Mouse (Mus musculus) large intestine, adult 2 months (tissue): ENCODE results near the gene Chmp3. TPM values are rescaled to one million over a fixed set of nuclear protein-coding genes. Genes with fewer than 3 reads are reported as not detected.

ENCODE experiments used
- DNase-seq: peaks from one replicate; pipeline ENCODE4 v3.0.0-alpha.2; 2012; ENCODE audit warnings: low read depth, low spot score
- WGBS: fragments of 180-500 bp; shearing (Covaris S2); methylation state at CpG from one replicate; pipeline ENCODE4 v1.1.7; 2018; 5-methylcytosine and 5-hydroxymethylcytosine counted together
- polyA plus RNA-seq: library from polyadenylated mRNA; depleted of rRNA; stranded (reverse); fragments of >200 nt; gene quantifications from 2 replicates; pipeline ENCODE4 v1.2.3, GENCODE M21; 2012; rRNA removed

Chmp3 gene
- polyA plus RNA-seq, 1 experiment, result 41.6 TPM

- no peak for DNase-seq
- 96% methylated on average over 4 of the region's 4 CpGs for WGBS
Measured at GRCm38 (mm10) chr6:71590154-71590553, 46.6 kb downstream of the Chmp3 start.

GRCm38 (mm10) chr6:71607756-71608155, 64.2 kb downstream of the Chmp3 start:
- no peak for DNase-seq
- 84% methylated on average over 3 of the region's 3 CpGs for WGBS

DNA sequence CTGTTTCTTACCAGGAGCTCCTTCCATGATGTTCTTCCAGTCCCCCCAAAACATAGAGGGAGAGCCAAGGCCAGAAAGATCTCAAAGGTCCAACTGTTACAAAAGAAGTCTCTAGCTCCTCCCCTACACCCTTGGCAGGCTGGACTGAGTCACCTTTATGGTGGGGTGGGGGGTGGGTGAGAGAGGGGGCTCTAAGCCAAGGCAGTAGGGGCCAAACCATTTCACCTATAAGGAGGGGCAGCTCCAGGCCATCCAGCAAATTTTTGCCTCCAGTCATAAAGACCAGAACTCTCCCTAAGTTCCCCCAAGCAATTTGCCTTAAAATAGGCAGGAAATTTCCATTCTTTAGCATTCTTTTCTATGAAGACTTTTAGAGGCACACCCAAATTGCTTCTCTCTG, 65.4 kb downstream of the Chmp3 start:
- no peak for DNase-seq

GRCm38 (mm10) chr6:71609968-71610367, 66.4 kb downstream of the Chmp3 start:
- no peak for DNase-seq
- 88% methylated on average over 7 of the region's 7 CpGs for WGBS

DNA sequence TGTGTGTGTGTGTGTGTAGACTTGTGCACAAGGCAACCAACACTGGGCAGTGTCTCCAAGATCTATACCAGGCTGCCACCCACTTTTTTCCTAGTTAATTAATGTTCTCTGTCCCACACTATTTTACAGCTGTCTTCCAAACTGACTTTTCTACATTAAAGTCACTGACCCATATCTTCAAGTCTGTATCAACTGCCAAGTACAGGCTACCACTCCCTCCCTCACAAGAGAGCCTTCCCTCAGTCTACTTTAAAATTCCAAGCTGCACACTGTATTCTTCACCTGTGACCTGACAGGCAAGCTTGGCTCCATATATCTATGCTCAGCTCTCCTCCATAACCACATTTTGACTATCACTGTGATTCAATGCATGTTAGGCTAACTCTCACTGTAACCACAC, 69.6 kb downstream of the Chmp3 start:
- no peak for DNase-seq

DNA sequence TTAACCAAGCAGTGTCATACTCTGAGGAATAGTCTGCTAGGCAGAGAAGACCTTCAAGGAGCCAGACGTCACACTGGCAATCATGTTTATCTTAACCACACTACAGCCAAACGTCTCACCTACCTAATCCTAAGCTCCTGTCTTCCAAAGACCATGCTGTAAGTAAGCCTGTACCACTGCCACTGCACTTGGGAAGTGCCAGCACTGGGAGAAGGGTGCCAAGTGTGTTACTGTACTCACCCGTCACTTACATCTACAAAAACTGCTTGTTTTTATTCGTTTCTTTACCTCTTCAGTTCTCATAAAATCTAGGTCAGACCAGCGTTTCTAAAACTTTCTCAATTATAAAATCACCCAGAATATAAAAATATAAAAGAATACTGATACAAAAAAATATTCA, 73.4 kb downstream of the Chmp3 start:
- WGBS, result 64% methylated on average over 5 of the region's 5 CpGs
- DNase-seq, result no peak

GRCm38 (mm10) chr6:71621551-71621950, 78.0 kb downstream of the Chmp3 start:
- DNase-seq, result no peak
- 38% methylated on average over 5 of the region's 5 CpGs for WGBS

DNA sequence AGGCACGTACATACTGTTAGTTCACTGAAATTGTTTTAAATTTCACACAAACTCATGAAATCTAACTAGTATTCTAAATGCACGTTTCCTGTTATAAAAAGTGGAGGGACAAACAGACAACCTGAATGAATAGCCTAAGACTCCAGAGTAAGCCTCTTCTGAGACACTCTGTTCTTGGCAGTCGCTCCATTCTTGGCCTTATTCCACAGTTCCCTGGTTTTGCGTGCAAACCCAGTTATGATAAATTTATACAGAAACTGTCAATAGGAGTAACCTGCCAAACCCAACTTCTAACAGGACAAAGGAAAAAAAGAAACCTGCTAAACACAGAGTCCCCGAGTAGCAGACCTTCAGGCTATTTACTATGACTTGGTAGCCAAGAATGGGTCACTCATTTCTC, 78.4 kb downstream of the Chmp3 start:
- WGBS, result 32% methylated on average over 5 of the region's 5 CpGs

DNA sequence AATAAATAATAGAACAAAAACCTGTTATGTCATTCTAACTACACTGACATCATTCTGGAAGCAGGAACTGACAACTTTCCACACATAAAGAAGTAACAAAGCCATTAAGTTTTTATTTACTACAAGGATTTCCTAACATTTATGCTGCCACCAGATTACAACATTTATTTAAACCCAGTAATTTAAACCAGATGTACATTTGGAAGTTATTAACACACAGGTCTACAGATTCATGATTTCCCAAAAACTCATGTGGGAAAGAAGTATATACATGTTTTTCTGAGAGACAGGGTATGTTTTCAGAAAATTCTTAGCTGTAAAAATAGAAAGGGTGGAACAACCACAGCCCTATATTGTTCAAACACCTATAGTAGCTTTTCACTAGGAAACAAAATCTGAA, 81.1 kb downstream of the Chmp3 start:
- DNase-seq, result no peak

More for the DNA sequence above, 78.4 kb downstream of the Chmp3 start:
- DNase-seq, result no peak

- WGBS, result 88% methylated on average over 2 of the region's 2 CpGs
- DNase-seq, result no peak
Measured at GRCm38 (mm10) chr6:71625984-71626383, 82.4 kb downstream of the Chmp3 start.

GRCm38 (mm10) chr6:71627325-71627724, 83.7 kb downstream of the Chmp3 start:
- no peak for DNase-seq

- WGBS, result 4% methylated on average over 2 of the region's 2 CpGs
Measured at GRCm38 (mm10) chr6:71631196-71631595, 87.6 kb downstream of the Chmp3 start.

DNA sequence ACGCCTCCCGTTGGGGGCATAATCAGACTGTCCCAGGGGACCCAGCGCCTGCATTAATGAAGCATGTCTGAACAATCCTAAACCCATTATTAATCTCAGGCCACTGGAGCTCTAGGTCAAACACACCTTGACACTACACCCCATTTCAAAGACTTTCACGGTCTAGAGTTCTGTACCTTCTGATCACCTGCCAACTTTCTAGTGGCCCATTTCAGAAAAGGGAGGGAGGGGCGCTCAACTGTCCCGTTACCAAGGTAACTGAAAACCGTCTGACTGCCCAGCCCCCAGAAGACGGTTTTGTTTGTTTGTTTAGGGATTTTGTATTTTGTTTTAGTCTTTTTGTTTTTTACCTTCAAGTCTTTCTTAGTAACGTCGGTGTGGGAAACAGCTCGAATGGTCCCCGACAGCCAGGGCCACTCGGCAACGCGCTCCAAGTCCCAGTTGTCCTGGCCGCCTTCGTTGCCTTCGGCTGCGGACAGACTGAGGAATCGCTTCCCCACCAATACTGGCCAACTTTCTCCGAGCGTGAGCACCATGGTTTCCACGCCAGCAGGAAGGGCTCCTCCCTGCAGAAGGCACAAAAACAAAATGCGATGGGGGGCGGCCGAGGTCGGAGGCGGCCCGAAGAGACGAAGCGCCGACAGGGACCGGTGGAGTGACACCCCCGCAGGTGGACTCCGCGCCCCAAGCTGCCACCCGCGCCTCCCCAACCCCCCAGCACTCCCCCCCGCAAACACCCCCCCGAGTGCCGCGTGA, 88.3 kb downstream of the Chmp3 start:
- DNase-seq, result no peak
- 3% methylated on average over 42 of the region's 42 CpGs for WGBS

More at GRCm38 (mm10) chr6:71631196-71631595, 87.6 kb downstream of the Chmp3 start:
- DNase-seq, result no peak

Other genes starting within 250 kb of the Chmp3 start
- 0.05 and 0.17 TPM in 2 replicates for gene Smyd1, start 221.6 kb upstream of the Chmp3 start, polyA plus RNA-seq
- gene Cd8b1, start 221.0 kb upstream of the Chmp3 start, polyA plus RNA-seq, result 2.7 and 3.5 TPM in 2 replicates
- 6.7 and 8.8 TPM in 2 replicates for gene Cd8a, start 170.4 kb upstream of the Chmp3 start, polyA plus RNA-seq
- 18.2 and 20.0 TPM in 2 replicates for gene Rmnd5a, start 103.2 kb upstream of the Chmp3 start, polyA plus RNA-seq
- gene Rnf103, start 49.9 kb upstream of the Chmp3 start, polyA plus RNA-seq, result 10.8 and 19.1 TPM in 2 replicates
- 8.4 and 14.3 TPM in 2 replicates for gene Kdm3a, start 89.2 kb downstream of the Chmp3 start, polyA plus RNA-seq
- 1.3 and 1.4 TPM in 2 replicates for gene Reep1, start 163.8 kb downstream of the Chmp3 start, polyA plus RNA-seq